Mouse (Mus musculus) lung, postnatal 0 days (tissue): Measurements from ENCODE around the gene Zfp292. TPM values are rescaled to one million over a fixed set of nuclear protein-coding genes. Genes with fewer than 3 reads are reported as not detected.

ENCODE experiments used
- ATAC-seq: fragments of 200-750 bp; cut with Nextera tagmentation; 2 replicates; pipeline ENCODE4 v1.8.0; 2017; ENCODE audit warnings: moderate library complexity
- DNase-seq: peaks from one replicate; pipeline ENCODE4 v3.0.0-alpha.2; 2016; ENCODE audit warnings: low spot score
- H3K27ac ChIP-seq: fragments of 300-500 bp; sonication (generic); 2 replicates; pipeline ENCODE4 v1.5.1; 2014; ENCODE audit warnings: antibody characterized with exemption, mild to moderate bottlenecking, low read length, mixed read lengths
- H3K27me3 ChIP-seq: fragments of 300-500 bp; sonication (generic); replicated peaks from 2 replicates; pipeline ENCODE4 v1.6.1; 2014; ENCODE audit warnings: low read length, mixed read lengths; ENCODE audit not compliant: insufficient read depth
- H3K36me3 ChIP-seq: fragments of 300-500 bp; sonication (generic); 2 replicates; pipeline ENCODE4 v1.6.1; 2014; ENCODE audit warnings: low read length, mixed read lengths; ENCODE audit not compliant: insufficient read depth
- H3K4me1 ChIP-seq: fragments of 300-500 bp; sonication (generic); 2 replicates; pipeline ENCODE4 v1.6.1; 2014; ENCODE audit warnings: antibody characterized with exemption, low read depth, low read length, mixed read lengths; ENCODE audit not compliant: insufficient read depth
- H3K4me2 ChIP-seq: fragments of 300-500 bp; sonication (generic); replicated peaks from 2 replicates; pipeline ENCODE4 v1.6.1; 2014; ENCODE audit warnings: low read depth, mild to moderate bottlenecking, low read length, moderate library complexity, mixed read lengths
- H3K4me3 ChIP-seq: fragments of 300-500 bp; sonication (generic); 2 replicates; pipeline ENCODE4 v1.5.1; 2014; ENCODE audit warnings: low read depth, low read length
- H3K9ac ChIP-seq: fragments of 300-500 bp; sonication (generic); replicated peaks from 2 replicates; pipeline ENCODE4 v1.6.1; 2014; ENCODE audit warnings: low read depth, mild to moderate bottlenecking
- H3K9me3 ChIP-seq: fragments of 300-500 bp; sonication (generic); 2 replicates; pipeline ENCODE4 v1.6.1; 2016; ENCODE audit warnings: low read length, mixed read lengths
- CTCF ChIP-seq: IDR thresholded peaks from 2 replicates; pipeline ENCODE4 v1.5.1; 2016; ENCODE audit warnings: antibody characterized with exemption, mild to moderate bottlenecking
- EP300 ChIP-seq: IDR thresholded peaks from 2 replicates; pipeline ENCODE4 v1.6.1; 2016; ENCODE audit warnings: antibody characterized with exemption, mild to moderate bottlenecking, control low read depth
- WGBS: fragments of 180-500 bp; shearing (Covaris S2); extraction: QIAGEN DNeasy Blood & Tissue Kit; methylation state at CpG from one replicate; pipeline ENCODE4 v1.1.7; 2014; 5-methylcytosine and 5-hydroxymethylcytosine counted together
- polyA plus RNA-seq: library from polyadenylated mRNA; unstranded; fragments of >200 nt; fragmentation: Nextera tagmentation; extraction: Ambion mirVana; gene quantifications from 2 replicates; pipeline ENCODE4 v1.2.1, GENCODE M21; 2015

Zfp292 gene
- polyA plus RNA-seq, 1 experiment from 2014 or later: 9.0 TPM

DNA sequence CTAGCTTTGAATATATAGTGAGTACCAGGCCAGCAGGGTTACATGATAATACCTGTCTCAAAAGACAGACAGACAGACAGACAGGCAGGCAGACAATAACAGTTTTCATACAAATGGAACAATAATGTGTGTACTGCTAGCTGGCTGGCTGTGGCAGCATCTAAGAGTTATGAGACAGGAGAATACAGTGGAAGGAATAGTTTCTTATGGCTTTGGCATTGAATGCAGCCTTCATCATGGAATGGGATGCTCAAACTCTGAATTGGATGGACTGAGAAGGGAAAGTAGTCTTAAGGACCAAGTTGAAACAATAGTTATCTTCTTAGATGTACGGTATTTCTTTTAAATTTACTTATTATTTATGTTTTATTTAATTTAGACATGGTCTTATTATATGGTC lies 16.6 kb upstream of the Zfp292 start:
- TF ChIP-seq EP300: no peak
- no peak for TF ChIP-seq CTCF
- ATAC-seq (no peak), DNase-seq (no peak)
- no peak overlapping the region for H3K4me2 ChIP-seq
- no peak overlapping the region for H3K27ac ChIP-seq
- H3K27me3 ChIP-seq: no peaks in the 10 kb centered on the region
- H3K4me3 ChIP-seq: no peak overlapping the region
- no peak overlapping the region for H3K9ac ChIP-seq
- 88% methylated on average over 1 of the region's 1 CpGs for WGBS
- no peaks in the 10 kb centered on the region for H3K4me1 ChIP-seq
- H3K9me3 ChIP-seq: no peaks in the 10 kb centered on the region
- no peaks in the 10 kb centered on the region for H3K36me3 ChIP-seq

DNA sequence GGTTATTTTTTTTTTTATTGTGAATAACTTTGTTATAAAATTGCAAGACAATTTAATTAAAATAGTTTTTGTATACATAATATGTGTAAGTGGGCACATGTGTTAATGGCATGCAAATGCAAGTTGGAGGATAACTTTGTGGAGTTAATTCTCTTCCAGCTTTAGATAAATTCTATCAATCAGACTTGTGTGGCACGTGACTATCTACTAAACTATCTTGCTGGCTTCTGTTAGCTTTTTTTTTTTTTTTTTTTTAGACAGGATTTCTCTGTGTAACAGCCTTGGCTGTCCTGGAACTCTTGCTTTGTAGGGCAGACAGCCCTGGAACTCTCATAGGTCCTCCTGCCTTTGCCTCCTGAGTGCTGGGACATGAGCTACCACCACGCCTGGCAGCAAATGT lies 15.7 kb upstream of the Zfp292 start:
- Histone ChIP-seq H3K4me3 (no peak overlapping the region), H3K27ac (no peak overlapping the region), H3K36me3 (no peaks in the 10 kb centered on the region), H3K27me3 (no peaks in the 10 kb centered on the region), H3K9me3 (no peaks in the 10 kb centered on the region), H3K4me2 (no peak overlapping the region), H3K4me1 (no peaks in the 10 kb centered on the region), H3K9ac (no peak overlapping the region)
- ATAC-seq (no peak), DNase-seq (no peak)
- 64% methylated on average over 2 of the region's 2 CpGs for WGBS
- TF ChIP-seq EP300 (no peak), CTCF (no peak)

DNA sequence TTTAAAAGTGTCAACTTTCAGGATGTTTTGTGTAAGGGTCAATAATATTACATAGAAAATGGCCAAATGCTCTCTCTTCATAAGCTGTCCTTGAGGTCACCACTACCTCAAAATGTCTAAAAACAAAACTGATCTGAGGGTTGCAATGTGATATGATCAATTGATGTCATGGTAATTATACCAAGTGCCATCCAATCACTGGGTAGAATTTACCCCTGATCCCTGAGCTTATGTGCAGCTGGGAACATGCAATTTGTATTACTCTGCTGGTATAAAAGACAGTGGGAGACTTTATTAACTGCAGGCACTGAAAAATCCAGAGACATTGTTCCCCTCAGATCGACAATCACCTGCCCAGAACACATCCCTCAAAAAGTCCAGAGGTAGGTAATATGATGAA lies 10.7 kb upstream of the Zfp292 start, which contains the start of gene Cga:
Gene Cga (plus strand): TSS at position 301 of the 400 bp plus-strand sequence.
- no peaks in the 10 kb centered on the region for H3K27me3 ChIP-seq
- TF ChIP-seq CTCF (no peak), EP300 (no peak)
- no peak within 1 kb of the TSS for H3K27ac ChIP-seq
- no peaks in the 10 kb centered on the region for H3K4me1 ChIP-seq
- H3K4me3 ChIP-seq: no peak within 1 kb of the TSS
- H3K36me3 ChIP-seq: no peaks in the 10 kb centered on the region
- no peak for ATAC-seq
- H3K4me2 ChIP-seq: no peak within 1 kb of the TSS
- DNase-seq: no peak
- H3K9ac ChIP-seq: no peak within 1 kb of the TSS
- WGBS: 82% methylated on average over 1 of the region's 1 CpGs
- H3K9me3 ChIP-seq: no peaks in the 10 kb centered on the region

DNA sequence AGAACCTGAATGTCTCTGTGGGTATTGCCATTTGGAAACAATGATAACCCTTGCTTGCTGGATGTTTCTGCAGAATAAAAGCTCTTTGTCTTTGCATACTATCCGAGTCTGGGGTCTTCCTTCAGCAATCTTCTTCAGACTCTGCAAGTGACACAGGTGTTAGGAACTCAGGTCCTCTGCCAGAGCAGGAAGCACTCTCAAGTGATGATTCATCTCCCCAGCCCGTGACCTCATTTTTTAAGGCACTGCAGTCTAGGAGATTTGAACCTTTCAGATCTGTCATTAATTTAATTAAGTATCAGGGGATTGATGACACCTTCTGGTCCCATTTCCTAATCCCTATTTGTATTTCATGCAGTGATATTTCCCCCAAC lies 7.0 kb upstream of the Zfp292 start:
- H3K9me3 ChIP-seq: no peaks in the 10 kb centered on the region
- H3K4me1 ChIP-seq: 0 out of 2 replicates have a peak, but pooled peaks cover 5% of the 10 kb centered on the region
- no peak for ATAC-seq
- H3K4me3 ChIP-seq: no peak overlapping the region
- TF ChIP-seq CTCF: no peak
- no peak for TF ChIP-seq EP300
- DNase-seq: no peak
- H3K36me3 ChIP-seq: no peaks in the 10 kb centered on the region
- H3K27me3 ChIP-seq: no peaks in the 10 kb centered on the region
- H3K9ac ChIP-seq: no peak overlapping the region
- 20% methylated on average over 2 of the region's 2 CpGs for WGBS
- H3K4me2 ChIP-seq: no peak overlapping the region
- H3K27ac ChIP-seq: no peak overlapping the region

- no peak for DNase-seq
- ATAC-seq: no peak
- Histone ChIP-seq H3K4me1 (0 out of 2 replicates have a peak, but pooled peaks cover 5% of the 10 kb centered on the region), H3K9ac (no peak overlapping the region), H3K36me3 (no peaks in the 10 kb centered on the region), H3K4me2 (no peak overlapping the region), H3K4me3 (no peak overlapping the region), H3K27me3 (no peaks in the 10 kb centered on the region), H3K27ac (no peak overlapping the region), H3K9me3 (no peaks in the 10 kb centered on the region)
- TF ChIP-seq CTCF (no peak), EP300 (no peak)
- 16% methylated on average over 15 of the region's 15 CpGs for WGBS
Measured at GRCm38 (mm10) chr4:34889101-34889811, 6.5 kb upstream of the Zfp292 start.

DNA sequence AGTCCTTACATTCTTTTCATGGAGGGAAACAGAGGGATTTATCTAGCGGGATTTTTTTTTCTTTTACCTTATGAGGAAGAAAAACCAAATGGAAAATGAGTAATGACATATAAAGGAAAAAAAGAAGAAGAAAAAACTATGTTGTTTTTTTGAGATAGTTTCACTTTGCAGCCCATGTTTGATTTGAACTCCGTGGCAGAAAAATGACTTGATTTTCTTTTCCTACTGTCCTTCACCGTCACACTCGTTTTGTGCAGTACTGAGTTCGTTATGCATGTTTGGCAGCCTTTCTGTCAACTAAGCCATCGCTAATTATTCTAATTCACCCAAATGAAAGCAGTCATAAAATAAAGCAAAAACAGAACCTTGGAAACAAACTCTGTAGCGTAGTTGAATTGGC lies 4.5 kb upstream of the Zfp292 start:
- Histone ChIP-seq H3K4me1 (peaks cover 9% of the 10 kb centered on the region; the same call in 1 of the 2 replicates), H3K9ac (no peak overlapping the region; the same call in 1 of the 2 replicates), H3K4me3 (peak overlapping the region; percentile 69), H3K9me3 (no peaks in the 10 kb centered on the region), H3K36me3 (no peaks in the 10 kb centered on the region), H3K4me2 (peak overlapping the region; percentile 78), H3K27me3 (no peaks in the 10 kb centered on the region), H3K27ac (peak overlapping the region; percentile 78; the same call in 1 of the 2 replicates)
- ATAC-seq: no peak
- TF ChIP-seq CTCF (no peak), EP300 (no peak)
- 19% methylated on average over 7 of the region's 7 CpGs for WGBS
- DNase-seq: no peak
